17 mouse cellular contexts compared by ENCODE assay signal in the genomic region with DNA sequence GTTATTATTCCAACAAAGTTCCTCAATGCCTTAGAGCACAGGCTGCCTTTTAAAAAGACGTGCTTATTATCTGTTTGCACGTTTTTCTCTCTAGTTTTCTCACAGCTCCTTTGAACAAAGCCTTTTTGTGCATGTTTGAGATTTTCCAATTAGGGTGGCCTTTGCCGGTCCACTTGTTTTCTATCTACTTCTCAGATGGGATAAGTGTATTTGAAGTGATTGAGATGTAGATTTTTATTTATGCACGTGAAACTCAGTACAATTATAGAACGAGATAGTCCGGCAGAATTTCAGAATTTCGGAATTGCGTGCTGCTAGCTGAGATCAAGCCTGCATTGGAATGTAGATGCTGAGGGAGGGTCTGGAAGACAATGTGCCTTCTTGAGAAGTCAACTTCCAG.
A peak's percentile ranks its signal among the peaks of the same experiment; 100 is the strongest.
DNase-seq lines count a peak whose midpoint lies in the region; ATAC-seq and TF ChIP-seq lines count a peak whose summit lies in the region.
"Had no signal": no experiment of that assay in that cellular context is flagged by ENCODE, and none has a peak within 500 bp of the region (broad histone marks: within the 10 kb centered on the region; RNA-seq: fewer than 3 reads in every experiment).

No protein-coding gene starts in this region.

- WGBS in forebrain, embryonic 11.5 days = 22% methylated on average over 8 of the region's 8 CpGs
- 40% methylated on average over 8 of the region's 8 CpGs for WGBS in hindbrain, embryonic 15.5 days
- WGBS in midbrain, embryonic 15.5 days = 20% methylated on average over 8 of the region's 8 CpGs

- H3K9ac ChIP-seq in forebrain, embryonic 11.5 days (ENCODE audit: low read length) = no peak overlapping the region
- no peak overlapping the region for H3K9ac ChIP-seq in hindbrain, embryonic 15.5 days
- H3K9ac ChIP-seq in midbrain, embryonic 15.5 days = no peak overlapping the region
- H3K9ac ChIP-seq: embryonic facial prominence, embryonic 12.5 days; heart, embryonic 15.5 days; liver, embryonic 15.5 days had no signal

- no peaks in the 10 kb centered on the region; the same call in 1 of the 2 replicates for H3K4me1 ChIP-seq in forebrain, embryonic 11.5 days (replicated peaks; ENCODE audit: control insufficient read depth, insufficient read depth, low read length)
- H3K4me1 ChIP-seq in hindbrain, embryonic 15.5 days (replicated peaks) = 0 out of 2 replicates have a peak, but pooled peaks cover 4% of the 10 kb centered on the region
- H3K4me1 ChIP-seq in midbrain, embryonic 15.5 days = no peaks in the 10 kb centered on the region
- H3K4me1 ChIP-seq: embryonic facial prominence, embryonic 12.5 days; heart, embryonic 15.5 days; liver, embryonic 15.5 days had no signal

- H3K4me3 ChIP-seq in forebrain, embryonic 11.5 days (ENCODE audit: low read depth, low read length) = no peak overlapping the region
- no peak overlapping the region for H3K4me3 ChIP-seq in hindbrain, embryonic 15.5 days
- H3K4me3 ChIP-seq in midbrain, embryonic 15.5 days = peak overlapping the region; percentile 10; the same call in 1 of the 2 replicates
- H3K4me3 ChIP-seq: embryonic facial prominence, embryonic 12.5 days; heart, embryonic 15.5 days; liver, embryonic 15.5 days had no signal

- H3K27me3 ChIP-seq in forebrain, embryonic 11.5 days (ENCODE audit: control insufficient read depth, insufficient read depth, low read length) = no peaks in the 10 kb centered on the region
- H3K27me3 ChIP-seq in hindbrain, embryonic 15.5 days = no peaks in the 10 kb centered on the region
- no peaks in the 10 kb centered on the region for H3K27me3 ChIP-seq in midbrain, embryonic 15.5 days (replicated peaks)
- H3K27me3 ChIP-seq: embryonic facial prominence, embryonic 12.5 days; heart, embryonic 15.5 days; liver, embryonic 15.5 days had no signal

- H3K9me3 ChIP-seq in forebrain, embryonic 11.5 days (ENCODE audit: control insufficient read depth, low read length) = no peaks in the 10 kb centered on the region
- no peaks in the 10 kb centered on the region for H3K9me3 ChIP-seq in hindbrain, embryonic 15.5 days
- no peaks in the 10 kb centered on the region for H3K9me3 ChIP-seq in midbrain, embryonic 15.5 days
- H3K9me3 ChIP-seq: embryonic facial prominence, embryonic 12.5 days; heart, embryonic 15.5 days; liver, embryonic 15.5 days had no signal

- DNase-seq in brain, embryonic 14.5 days (ENCODE audit: low read depth) = peak; percentile 64
- DNase-seq in forebrain, embryonic 11.5 days (ENCODE audit: low spot score) = no peak
- no peak for DNase-seq in cerebellum, adult 9-11 months
- DNase-seq in adrenal gland, postnatal 10 days = no peak
- no peak for DNase-seq in heart, adult 8-10 months (ENCODE audit: low spot score)
- DNase-seq: cerebellum, adult 11-12 months; kidney, adult 2 months; kidney, postnatal 25 days; lung, postnatal 14 days; right cerebral cortex, postnatal 14 days; thymus, postnatal 14 days had no signal

- TF ChIP-seq POLR2A in brain, embryonic 14.5 days (IDR thresholded peaks at IDR 0.05; ENCODE audit: borderline replicate concordance, extremely low read depth, insufficient read depth, insufficient read length, poor library complexity, severe bottlenecking) = no peak

- no peaks in the 10 kb centered on the region for H3K36me3 ChIP-seq in forebrain, embryonic 11.5 days (ENCODE audit: control insufficient read depth, insufficient read depth, low read length)
- no peaks in the 10 kb centered on the region for H3K36me3 ChIP-seq in hindbrain, embryonic 15.5 days
- H3K36me3 ChIP-seq in midbrain, embryonic 15.5 days (replicated peaks) = no peaks in the 10 kb centered on the region
- H3K36me3 ChIP-seq: embryonic facial prominence, embryonic 12.5 days; heart, embryonic 15.5 days; liver, embryonic 15.5 days had no signal

- H3K27ac ChIP-seq in forebrain, embryonic 11.5 days (ENCODE audit: low read depth, low read length) = no peak overlapping the region
- H3K27ac ChIP-seq in hindbrain, embryonic 15.5 days (replicated peaks) = no peak overlapping the region
- H3K27ac ChIP-seq in midbrain, embryonic 15.5 days = no peak overlapping the region
- H3K27ac ChIP-seq: embryonic facial prominence, embryonic 12.5 days; heart, embryonic 15.5 days; liver, embryonic 15.5 days; stomach, postnatal 0 days had no signal

- no peak for TF ChIP-seq CTCF in brain, embryonic 14.5 days (IDR thresholded peaks at IDR 0.05; ENCODE audit: borderline replicate concordance, extremely low read depth, insufficient read depth, insufficient read length)

- H3K4me2 ChIP-seq in forebrain, embryonic 11.5 days (ENCODE audit: low read depth, low read length, severe bottlenecking) = peak overlapping the region; percentile 22; the same call in 1 of the 2 replicates
- peak overlapping the region; percentile 26; the same call in 1 of the 2 replicates for H3K4me2 ChIP-seq in hindbrain, embryonic 15.5 days
- H3K4me2 ChIP-seq in midbrain, embryonic 15.5 days = peak overlapping the region; percentile 22; the same call in 1 of the 2 replicates
- H3K4me2 ChIP-seq: embryonic facial prominence, embryonic 12.5 days; heart, embryonic 15.5 days; liver, embryonic 15.5 days had no signal

- ATAC-seq in forebrain, embryonic 11.5 days (replicated peaks; ENCODE audit: low FRiP score) = peak; percentile 28; the same call in 1 of the 2 replicates
- no peak for ATAC-seq in hindbrain, embryonic 15.5 days (ENCODE audit: low FRiP score, low read depth)
- no peak for ATAC-seq in midbrain, embryonic 15.5 days (replicated peaks)
